Mouse (Mus musculus) adrenal gland, adult 8-10 months (tissue): ENCODE measurements at regions not wholly inside any gene's neighbourhood (a gene's known extent, or its start where the extent isn't known, plus 50 kb on each side); places are given as distances from the start of the nearest gene placed in this dataset.

Source experiments
- DNase-seq: peaks from one replicate; pipeline ENCODE4 v3.0.0; 2022

DNA sequence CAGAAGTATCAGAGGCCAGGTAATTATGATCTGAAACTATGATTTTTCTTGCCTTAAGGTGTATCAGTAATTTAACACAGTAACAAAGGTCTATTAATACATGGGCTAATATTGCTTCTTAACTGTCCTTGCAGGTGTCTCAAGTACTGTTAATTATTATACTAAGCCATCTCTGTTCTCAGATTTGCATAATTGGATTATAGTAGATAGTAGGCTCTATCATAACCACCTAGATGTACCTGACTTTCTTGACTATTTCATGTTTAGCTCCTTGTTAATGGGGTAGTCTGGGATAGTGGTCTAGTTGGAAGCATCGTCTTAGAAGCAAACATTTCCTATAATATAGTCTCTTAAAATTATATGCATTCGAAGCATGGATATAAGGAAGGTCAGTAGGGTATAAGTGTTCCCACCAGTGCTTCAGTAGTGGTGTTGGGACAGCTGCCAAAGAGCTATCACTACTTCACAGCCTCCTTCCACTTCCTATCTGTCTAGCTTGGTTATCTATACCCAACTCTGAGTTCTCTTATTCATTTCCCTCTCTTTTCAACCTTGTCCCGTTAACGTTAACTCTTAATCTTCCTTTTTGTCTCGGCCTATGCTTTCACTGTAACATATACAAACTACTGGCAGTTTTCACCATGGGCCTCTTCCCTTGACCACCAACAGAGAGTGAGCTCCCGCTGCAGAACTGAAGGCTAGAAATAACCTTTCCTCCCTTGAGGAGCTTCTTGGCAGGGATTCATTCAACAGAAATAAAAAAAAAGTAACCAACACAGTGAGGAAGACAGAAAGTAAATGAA lies 630.9 kb upstream of the Lcorl start:
- DNase-seq: no peak

DNA sequence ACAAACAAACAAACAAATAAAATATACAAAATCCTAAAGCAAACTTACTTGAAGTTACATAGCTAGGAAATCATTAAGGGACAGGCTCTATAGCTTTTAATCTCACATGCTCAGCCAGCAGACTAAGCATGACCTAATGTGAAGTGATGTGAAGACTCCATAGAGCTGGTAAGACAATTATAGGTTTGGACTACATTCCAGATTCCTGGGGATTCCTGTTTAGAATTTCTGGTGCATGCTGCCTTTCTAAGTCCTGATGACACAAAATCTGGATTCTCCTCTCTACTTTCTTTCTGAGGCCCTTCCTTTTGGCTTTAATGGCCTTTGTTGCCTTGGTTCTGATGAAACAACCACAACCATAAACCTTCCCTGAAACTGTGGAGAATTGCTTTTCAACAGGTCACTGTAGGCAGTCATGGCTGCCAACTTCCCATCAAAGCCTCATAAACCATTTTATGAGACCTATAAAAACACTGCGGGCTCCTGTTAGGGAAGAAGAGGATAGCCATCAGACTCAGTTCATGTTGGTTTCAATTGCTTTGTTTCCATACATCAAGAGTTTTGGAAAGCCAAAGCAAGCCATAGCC lies 629.4 kb upstream of the Lcorl start:
- DNase-seq: no peak

DNA sequence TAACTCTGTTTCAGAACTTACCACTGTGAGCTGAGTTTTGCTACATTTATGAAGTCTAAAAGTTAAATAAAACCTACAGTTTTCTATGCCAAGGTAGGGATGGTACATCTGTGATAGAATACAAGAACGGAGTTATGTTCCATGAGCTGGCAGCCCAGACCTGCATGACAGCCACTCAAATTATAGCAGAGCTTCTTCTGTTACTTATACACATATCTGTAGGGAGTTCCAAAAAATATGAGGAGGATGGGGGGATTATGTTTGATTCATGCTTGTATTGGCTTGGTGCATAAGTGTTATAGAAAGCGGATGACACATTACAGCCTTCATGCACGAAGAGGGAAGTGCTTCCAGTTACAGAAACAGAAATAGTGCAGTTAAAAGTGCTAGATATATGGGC lies 598.9 kb upstream of the Lcorl start:
- no peak for DNase-seq

DNA sequence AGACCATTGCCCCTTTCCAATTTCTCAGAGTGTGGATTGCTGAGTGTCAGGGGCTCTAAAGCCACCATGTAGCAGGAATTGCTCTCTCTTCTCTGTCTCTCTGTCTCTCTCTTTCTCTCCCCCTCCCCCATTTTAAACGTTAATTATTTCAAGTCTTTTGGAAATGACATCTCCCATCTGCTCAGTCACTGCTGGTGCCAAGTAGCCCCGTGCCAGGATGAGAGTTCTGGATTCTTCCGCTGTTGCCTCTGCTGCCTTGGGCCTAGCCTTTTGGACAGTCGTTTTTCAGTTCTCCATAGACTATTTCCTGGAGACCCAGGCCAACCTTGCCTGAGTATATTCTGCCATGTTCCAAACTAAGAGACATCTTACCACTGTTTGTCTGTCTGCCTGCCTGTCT lies 590.9 kb upstream of the Lcorl start:
- no peak for DNase-seq

DNA sequence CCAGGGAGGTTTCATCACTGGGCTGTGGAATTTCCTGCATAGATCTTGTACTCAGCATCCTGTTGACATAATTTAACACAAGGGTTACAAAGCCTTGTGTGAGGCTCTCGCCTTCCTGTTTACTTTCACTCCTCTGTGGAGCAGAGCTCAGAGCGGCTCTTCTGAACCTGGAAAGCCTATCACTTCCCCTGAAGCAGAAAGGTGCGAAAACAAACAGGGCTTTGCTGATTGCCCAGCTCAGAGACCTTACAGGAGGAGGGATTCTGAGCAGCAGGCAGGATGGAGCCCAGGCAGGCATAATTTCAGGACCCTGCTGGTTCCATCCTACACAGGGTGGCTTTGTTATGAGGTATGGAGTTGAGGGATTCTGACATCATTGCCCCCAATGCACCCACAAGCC lies 588.4 kb upstream of the Lcorl start:
- no peak for DNase-seq

DNA sequence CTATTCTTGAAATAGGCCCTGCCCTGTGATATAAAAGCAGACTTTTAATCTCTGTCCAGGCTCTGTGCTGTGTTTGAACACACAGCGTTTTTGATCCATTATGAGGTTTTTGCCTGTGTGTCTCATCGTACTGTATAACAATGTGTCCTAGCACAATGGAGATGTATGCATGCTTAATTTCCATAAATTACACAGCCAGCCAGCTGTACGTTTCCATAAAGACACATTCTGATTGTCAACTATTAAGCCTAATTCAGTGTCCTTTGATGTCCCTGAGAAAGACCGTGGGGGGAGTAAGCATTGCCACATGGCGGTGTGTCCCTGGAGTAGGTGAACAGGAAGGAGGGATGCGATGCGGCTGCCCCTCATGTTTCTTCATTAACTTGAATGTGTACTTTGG lies 587.7 kb upstream of the Lcorl start:
- no peak for DNase-seq

DNA sequence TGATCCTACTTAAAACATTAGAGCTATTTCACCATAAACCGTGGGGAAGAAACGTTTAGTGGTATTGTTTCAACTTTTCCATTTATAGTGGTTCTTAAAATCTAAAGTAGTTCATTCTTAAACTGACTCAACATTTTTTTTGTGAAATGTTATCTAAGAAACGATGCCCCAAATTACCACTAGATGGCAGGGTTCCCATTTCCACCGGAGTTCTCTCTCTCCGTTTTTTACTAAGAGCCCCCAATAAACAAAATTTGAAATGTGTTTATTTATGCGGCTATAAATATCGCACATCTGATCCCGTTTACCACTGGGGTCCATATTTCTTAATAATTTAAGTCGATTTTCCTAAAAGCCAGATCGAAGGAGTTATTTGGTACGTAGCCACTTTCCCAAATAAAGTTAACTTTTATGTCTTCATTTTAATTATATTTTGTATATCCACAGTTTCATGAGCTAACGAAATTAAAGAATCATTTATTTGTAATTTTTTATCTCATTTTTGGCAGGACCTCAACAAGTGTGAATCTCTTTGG lies 586.5 kb upstream of the Lcorl start:
- DNase-seq: no peak

DNA sequence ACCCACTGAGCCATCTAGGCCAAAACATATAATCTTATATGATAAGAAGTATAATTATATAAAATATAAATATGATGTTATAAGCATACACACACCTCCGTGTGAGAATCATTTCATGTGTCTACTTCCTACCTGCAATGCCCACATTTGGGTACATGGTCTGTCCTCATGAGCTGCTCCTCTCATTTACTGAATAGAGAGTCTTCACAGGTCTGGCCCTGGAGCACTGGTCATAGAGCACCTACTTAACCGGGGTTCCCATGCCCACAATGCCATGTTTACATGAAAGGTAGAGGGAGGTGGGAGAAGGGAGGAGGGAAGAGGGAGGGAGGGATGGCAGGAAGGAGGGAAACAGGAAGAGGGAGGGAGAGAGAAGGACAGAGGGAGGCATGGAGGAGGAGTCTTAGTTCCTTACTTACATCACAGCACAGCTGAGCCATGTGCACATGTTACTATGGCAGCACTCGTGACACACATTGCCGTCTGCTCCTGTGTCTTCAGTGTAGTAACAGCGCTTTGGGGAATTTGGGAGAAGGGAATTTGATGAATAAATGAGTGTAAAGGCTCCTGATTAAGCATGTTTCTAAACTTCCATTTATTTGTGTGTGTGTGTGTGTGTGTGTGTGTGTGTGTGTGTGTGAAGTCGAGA lies 585.3 kb upstream of the Lcorl start:
- DNase-seq: no peak

DNA sequence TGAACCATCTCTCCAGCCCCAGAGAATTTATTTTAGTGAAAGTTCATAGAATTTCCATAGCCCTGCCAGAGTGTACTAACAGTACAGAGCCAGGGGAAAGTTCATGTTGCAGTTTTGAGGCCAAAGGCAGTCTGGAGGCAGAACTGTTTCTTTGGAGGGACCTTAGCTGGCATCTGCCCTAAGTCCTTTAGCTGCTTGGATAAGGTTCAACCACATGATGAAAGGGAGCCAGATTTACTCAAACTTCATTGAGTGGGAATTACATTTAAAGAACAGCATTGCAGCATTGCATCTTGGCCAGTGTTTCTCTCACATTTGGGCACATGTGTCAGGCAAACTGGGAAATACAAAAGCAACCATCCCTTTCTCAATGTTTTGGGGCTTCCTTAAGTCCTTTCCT lies 584.3 kb upstream of the Lcorl start:
- no peak for DNase-seq

DNA sequence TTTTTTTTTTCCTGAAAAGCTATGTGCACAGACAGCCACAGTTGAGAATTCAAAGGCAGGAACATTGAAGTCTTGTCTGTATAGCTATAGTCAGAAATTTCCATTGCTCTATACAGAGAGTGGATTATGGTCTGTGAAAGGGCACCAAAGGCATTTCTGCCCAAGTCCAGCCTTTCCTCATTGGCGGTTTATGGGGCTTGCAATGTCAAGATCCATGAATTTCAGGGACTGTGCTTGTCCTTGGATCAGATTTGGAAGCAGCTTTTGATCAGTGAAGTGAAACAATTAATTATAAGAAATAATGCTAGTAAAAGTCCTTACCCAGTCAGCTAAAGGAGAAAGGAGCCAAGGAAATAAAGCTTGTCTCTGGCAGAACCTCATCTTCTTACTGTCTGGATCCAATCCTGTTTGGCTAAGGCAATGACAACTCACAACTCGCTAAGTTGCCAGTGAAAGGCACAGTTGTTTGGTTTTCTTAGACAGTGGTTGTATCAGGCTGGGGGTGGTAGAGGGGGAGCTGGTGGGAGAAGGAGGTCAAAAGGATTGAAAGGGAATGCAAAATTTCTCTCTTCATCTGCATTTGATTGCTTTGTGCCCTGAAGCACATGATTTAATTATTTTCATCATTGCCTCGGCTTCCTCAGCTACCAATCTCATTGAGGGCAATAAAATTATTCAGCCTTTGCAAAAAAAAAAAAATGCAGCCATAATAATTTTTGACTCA lies 574.4 kb upstream of the Lcorl start:
- DNase-seq: no peak

DNA sequence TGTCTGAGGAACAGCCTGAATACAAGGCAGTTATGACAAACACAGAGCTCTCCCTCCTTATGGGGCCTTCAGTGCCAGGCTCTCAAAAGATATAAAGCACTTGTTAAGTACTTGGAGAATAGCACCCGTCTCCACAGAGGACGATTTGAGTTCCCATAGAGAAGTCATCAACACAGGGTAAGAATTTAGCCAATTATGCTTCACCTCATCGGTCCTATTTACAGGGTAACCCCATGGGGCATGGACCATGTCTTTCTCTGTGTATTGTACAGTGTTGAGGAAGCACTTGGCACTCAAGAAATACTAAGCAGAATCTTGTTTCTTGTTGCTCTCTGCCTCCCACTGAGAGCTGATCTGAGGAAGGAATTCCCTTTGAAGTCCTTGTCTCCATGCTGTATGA lies 565.3 kb upstream of the Lcorl start:
- no peak for DNase-seq

DNA sequence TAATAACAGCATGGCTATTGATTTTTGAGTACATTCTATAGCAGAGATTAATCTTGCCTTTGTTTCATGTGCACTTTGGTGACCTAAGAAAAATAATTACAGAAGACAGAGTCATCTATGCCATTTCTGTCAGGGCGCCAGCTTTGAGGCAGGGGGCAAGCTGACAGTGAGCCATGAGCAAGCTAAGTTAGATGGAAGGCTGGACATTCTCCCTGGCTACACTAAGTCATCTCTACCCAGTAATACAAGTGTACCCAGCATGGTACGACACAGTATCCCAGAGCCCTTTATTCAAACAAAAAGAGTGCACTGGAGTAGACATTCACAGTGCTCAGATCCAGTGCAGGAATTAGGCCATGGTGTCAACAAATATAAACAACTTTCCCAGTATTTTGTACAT lies 549.6 kb upstream of the Lcorl start:
- no peak for DNase-seq

DNA sequence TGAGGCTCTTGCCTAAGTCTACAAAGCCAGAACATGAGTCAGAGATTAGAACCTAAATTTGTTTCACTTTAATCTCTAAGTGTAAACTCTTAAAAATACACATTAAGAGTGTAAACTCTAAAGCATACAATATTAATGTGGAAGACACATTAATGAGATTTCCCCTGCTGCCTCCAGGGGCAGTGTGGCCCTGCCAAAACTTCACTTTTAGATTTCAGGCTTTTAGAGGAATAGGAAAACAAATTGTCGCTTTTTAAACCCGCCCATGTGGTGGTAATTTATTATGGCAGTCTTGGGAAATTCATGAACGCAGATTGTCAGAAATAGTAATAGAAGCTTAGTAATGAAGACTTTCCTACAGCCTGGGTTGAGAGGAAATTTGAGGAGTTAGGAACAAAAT lies 549.0 kb upstream of the Lcorl start:
- no peak for DNase-seq

DNA sequence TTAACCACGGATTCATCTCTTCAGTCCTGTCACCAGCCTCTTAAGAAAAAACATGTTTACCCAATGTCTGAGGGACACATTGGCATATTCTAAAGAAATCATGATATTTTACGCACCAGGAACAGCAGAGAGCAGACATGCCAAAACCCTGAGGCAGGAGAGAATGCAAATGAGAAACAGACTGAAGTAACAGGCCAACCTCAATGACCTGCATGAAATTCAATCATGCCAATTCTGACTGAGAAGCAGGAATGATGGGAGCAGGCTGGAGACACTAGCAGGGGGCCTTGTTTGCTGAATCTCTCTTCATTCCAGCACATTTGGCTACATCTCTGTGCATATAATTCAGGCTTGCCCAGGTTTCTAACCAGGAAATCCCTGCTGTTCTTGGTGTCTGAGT lies 529.2 kb upstream of the Lcorl start:
- DNase-seq: no peak

DNA sequence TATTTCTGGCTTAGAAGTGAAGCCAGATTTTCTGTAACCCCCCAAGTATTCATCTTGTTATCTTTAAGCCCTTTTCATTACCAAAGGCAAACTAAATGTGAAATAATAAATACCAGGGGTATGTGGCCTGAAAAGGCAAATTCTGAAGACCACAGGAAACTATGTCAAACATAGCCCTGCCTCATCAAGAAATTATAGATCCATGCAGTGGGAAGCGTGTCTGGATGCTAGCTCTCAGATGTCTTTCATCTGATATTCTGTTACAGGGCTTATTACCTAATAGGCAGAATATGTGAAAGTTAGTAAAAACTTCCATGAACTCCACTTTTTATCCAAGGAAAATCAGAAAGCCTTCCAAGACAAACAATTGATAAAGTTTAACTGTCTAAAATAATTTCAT lies 509.9 kb upstream of the Lcorl start:
- no peak for DNase-seq

DNA sequence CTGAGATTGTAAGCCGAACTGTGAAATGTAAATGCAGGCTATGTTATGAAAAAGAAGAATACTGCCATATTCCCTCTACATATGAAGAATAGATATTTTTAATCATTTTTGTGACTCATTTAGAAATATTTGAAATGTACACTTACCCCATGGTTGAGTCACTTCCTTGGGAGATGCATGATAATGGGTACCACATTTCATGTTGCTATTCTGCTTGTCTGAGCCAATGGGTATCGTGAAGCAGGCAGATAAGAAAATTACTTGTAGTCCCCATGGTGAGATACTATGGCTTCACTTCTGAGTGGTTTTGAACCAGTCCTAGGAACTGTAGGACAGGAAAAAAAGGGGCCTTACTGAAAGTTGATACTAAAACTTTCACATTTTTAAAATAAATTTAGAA lies 506.2 kb upstream of the Lcorl start:
- DNase-seq: no peak

DNA sequence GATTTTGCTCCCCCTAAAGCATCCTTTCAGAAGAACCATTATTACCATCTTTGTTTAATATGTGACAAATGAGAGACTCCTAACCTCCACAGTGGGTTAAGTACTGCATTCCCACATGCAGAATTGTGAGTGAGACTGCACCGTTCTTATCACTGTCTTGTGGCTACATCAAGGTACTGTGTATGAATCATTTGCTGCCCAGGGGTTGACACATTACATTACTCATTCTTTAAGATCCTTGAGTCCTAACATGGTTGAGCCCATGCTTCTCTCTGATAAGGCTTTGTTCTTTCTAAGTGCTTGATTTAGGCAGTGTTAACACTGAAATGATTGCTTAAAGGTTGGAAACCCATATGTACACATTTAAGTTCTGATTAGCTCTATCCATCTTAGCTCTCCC lies 504.2 kb upstream of the Lcorl start:
- DNase-seq: no peak

DNA sequence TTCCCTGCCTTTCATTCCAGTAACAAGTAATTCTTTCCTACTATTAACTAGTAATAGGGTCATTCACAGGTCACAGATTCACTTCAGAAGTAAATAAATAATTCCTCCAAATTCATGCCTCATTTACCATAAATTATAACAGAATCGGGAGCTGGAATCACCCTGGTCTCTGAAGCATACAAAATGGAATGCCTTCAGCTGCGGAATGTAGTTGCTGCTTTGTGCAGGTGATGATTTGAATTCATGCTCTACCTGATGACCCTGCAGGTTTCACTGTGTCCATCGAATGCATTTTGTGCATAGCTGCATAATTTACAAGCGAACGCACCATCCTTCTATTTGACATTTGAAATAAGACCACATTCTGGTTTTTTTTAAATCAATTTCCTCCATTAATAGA lies 491.0 kb upstream of the Lcorl start:
- DNase-seq: no peak

DNA sequence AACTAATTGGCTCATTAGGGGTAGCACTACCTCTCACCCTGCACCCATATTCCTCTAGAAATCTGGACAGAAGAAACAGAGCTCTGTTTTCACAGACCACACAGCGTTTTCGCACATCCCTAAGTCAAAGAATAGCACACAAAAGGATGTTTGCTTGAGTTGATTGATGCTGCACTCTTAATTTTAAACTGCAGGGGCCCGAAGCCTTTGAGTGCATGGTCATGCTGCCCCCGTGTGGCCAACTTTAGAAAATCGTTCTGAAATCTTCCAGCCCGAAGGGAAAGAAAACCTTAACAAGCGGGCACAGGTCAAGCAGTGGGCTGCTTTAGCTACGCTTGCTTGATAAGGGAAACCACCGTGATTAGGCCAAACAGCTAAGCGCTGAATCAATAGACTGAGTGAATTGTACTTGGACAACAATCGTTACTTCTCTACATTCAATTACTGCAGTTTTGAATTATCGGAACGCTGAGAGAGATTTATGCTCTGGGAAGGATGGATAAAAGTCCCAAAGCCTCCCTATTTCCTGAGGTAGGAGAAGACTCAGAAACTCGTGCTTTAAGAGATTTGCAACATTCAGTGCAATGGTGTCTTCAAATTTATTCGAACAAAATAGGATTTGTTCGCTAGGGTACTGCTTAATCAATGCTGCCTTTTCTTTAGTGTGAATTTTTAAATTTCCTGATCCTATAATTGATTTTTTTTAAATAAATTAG lies 490.1 kb upstream of the Lcorl start:
- DNase-seq: peak; percentile 26

DNA sequence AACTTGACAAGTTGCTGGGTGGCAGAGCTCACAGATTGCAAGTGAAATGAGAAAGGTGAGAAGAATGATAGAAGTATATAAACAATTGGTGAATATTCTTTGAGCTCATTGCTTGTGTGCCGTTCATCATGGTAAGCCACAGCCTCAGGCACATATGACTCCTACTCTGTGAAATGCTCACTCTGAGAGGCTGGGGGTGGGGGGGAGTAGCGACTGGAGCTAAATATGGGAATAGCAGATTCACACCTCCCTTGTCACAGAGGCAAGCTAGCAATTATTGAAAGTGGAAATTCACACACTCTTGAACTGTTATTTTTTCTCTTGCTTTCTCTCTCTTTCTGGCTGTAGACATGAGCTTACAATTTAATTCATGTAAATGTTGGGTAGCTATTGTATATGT lies 481.0 kb upstream of the Lcorl start:
- no peak for DNase-seq

DNA sequence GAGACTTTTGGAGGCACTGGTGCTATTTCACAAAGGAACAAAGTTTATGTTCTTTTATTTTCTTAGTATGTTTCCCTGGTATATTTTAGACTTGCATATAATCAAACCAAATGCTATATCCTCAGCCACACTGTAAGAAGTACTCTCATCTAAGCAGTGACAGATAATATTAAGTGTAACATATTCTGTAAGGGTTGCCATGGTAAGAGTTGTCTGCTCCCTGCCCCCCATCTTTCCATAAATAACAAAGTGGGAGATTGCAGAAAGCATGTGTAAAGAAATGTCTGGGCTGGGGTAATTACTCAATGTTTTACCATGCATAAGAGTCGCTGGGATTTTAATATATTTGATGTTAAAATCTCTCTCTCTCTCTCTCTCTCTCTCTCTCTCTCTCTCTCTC lies 473.5 kb upstream of the Lcorl start:
- no peak for DNase-seq
